Mouse (Mus musculus): ENCODE results near the gene Mmadhc. TPM values are rescaled to one million over a fixed set of nuclear protein-coding genes. Genes with fewer than 3 reads are reported as not detected.

Gene Mmadhc
- polyA plus RNA-seq, 1 experiment from 2014 or later = 159 TPM

- no peak overlapping the region for H3K4me3 ChIP-seq (replicated peaks)
- no peak for ATAC-seq
- H3K27me3 ChIP-seq = no peaks in the 10 kb centered on the region
- WGBS = 94% methylated on average over 5 of the region's 5 CpGs
- H3K27ac ChIP-seq = no peak overlapping the region
- no peak overlapping the region for H3K4me2 ChIP-seq (replicated peaks)
- H3K9me3 ChIP-seq = no peaks in the 10 kb centered on the region
- H3K4me1 ChIP-seq (replicated peaks) = no peaks in the 10 kb centered on the region
- H3K9ac ChIP-seq (replicated peaks) = no peak overlapping the region
- no peaks in the 10 kb centered on the region for H3K36me3 ChIP-seq
These were observed 41.6 kb downstream of the Mmadhc start for GRCm38 (mm10) chr2:50254955-50255354.

- no peaks in the 10 kb centered on the region for H3K36me3 ChIP-seq
- no peaks in the 10 kb centered on the region for H3K27me3 ChIP-seq
- no peak overlapping the region for H3K4me2 ChIP-seq (replicated peaks)
- WGBS = 77% methylated on average over 3 of the region's 3 CpGs
- H3K27ac ChIP-seq = no peak overlapping the region
- no peaks in the 10 kb centered on the region for H3K9me3 ChIP-seq
- no peak overlapping the region for H3K9ac ChIP-seq (replicated peaks)
- no peak overlapping the region for H3K4me3 ChIP-seq (replicated peaks)
- no peak for ATAC-seq
- no peaks in the 10 kb centered on the region for H3K4me1 ChIP-seq (replicated peaks)
These were observed 48.0 kb downstream of the Mmadhc start for GRCm38 (mm10) chr2:50248551-50248950.

- Histone ChIP-seq H3K4me3 (replicated peaks) (no peak overlapping the region), H3K27ac (no peak overlapping the region), H3K27me3 (no peaks in the 10 kb centered on the region), H3K4me1 (replicated peaks) (no peaks in the 10 kb centered on the region), H3K4me2 (replicated peaks) (no peak overlapping the region), H3K36me3 (no peaks in the 10 kb centered on the region), H3K9ac (replicated peaks) (no peak overlapping the region), H3K9me3 (no peaks in the 10 kb centered on the region)
- 46% methylated on average over 8 of the region's 8 CpGs for WGBS
- no peak for ATAC-seq
These were observed 63.1 kb downstream of the Mmadhc start for GRCm38 (mm10) chr2:50233491-50233890.

Other genes with a start within 250 kb of the Mmadhc start
- gene Lypd6, start 230.4 kb downstream of the Mmadhc start, polyA plus RNA-seq (2015; fragmentation: Nextera tagmentation; extraction: Ambion mirVana) = 4.0 and 6.7 TPM in 2 replicates

All from midbrain, embryonic 13.5 days (tissue).